Comparison of ENCODE assay signal across 11 mouse cellular contexts in genomic region chr5:97110133-97110532, GRCm38 (mm10). TPM values are rescaled to one million over a fixed set of nuclear protein-coding genes. Genes with fewer than 3 reads are reported as not detected.
A peak's percentile ranks its signal among the peaks of the same experiment; 100 is the strongest.
DNase-seq lines count a peak whose midpoint lies in the region; ATAC-seq and TF ChIP-seq lines count a peak whose summit lies in the region.
"Had no signal": no experiment of that assay in that cellular context is flagged by ENCODE, and none has a peak within 500 bp of the region (broad histone marks: within the 10 kb centered on the region; RNA-seq: fewer than 3 reads in every experiment).

No protein-coding gene starts in this region.

- DNase-seq in liver, adult 2 months (ENCODE audit: extremely low read depth, low read depth, low spot score): peak; percentile 83
- no peak for DNase-seq in liver
- DNase-seq in liver, embryonic 13.5 days: no peak
- no peak for DNase-seq in adrenal gland, adult 18-20 months (ENCODE audit: low spot score in 2 of 2)
- DNase-seq in left cerebral cortex, postnatal 36 days (ENCODE audit: low spot score in 2 of 2): no peak
- DNase-seq in frontal cortex, postnatal 14 days (ENCODE audit: low spot score in 2 of 2): no peak
- DNase-seq: heart, adult 11 months; kidney, adult 11 months; right cerebral cortex, postnatal 14 days had no signal

- intact Hi-C loops in left cerebral cortex, postnatal 36 days (cut with DNase I): no loop called here

- no peaks in the 10 kb centered on the region; the same call in 1 of the 2 replicates for H3K36me3 ChIP-seq in liver, adult 2 months (ENCODE audit: control insufficient read depth, insufficient read depth, low read length)
- H3K36me3 ChIP-seq in forebrain, embryonic 16.5 days (ENCODE audit: control insufficient read depth, insufficient read depth): peaks cover 9% of the 10 kb centered on the region
- no peaks in the 10 kb centered on the region for H3K36me3 ChIP-seq in liver, embryonic 13.5 days
- H3K36me3 ChIP-seq in neural tube, embryonic 14.5 days (ENCODE audit: control insufficient read depth, insufficient read depth, low read length): 0 out of 2 replicates have a peak, but pooled peaks cover 3% of the 10 kb centered on the region

- ATAC-seq in forebrain, embryonic 16.5 days: no peak
- ATAC-seq in liver, embryonic 13.5 days (ENCODE audit: low read depth): no peak
- ATAC-seq in neural tube, embryonic 14.5 days (ENCODE audit: low read depth): no peak

- peaks cover 3% of the 10 kb centered on the region; the same call in 1 of the 2 replicates for H3K4me1 ChIP-seq in liver, adult 2 months (ENCODE audit: control insufficient read depth, insufficient read depth, low read length)
- peaks cover 25% of the 10 kb centered on the region for H3K4me1 ChIP-seq in forebrain, embryonic 16.5 days (replicated peaks; ENCODE audit: control insufficient read depth, insufficient read depth, low read length)
- peaks cover 22% of the 10 kb centered on the region for H3K4me1 ChIP-seq in liver, embryonic 13.5 days (replicated peaks)
- peaks cover 17% of the 10 kb centered on the region for H3K4me1 ChIP-seq in neural tube, embryonic 14.5 days (ENCODE audit: control insufficient read depth, insufficient read depth, low read length)

- H3K79me2 ChIP-seq in liver, adult 2 months (ENCODE audit: control insufficient read depth, insufficient read depth, low read length): no peaks in the 10 kb centered on the region

- no peak overlapping the region for H3K9ac ChIP-seq in liver, adult 2 months (ENCODE audit: low read depth, low read length)
- peak overlapping the region; percentile 87 for H3K9ac ChIP-seq in forebrain, embryonic 16.5 days (replicated peaks; ENCODE audit: low read depth, low read length)
- no peak overlapping the region for H3K9ac ChIP-seq in liver, embryonic 13.5 days
- peak overlapping the region; percentile 75; the same call in 1 of the 2 replicates for H3K9ac ChIP-seq in neural tube, embryonic 14.5 days (replicated peaks; ENCODE audit: low read depth, low read length)

- WGBS in liver, adult 2 months: 20% methylated on average over 2 of the region's 2 CpGs
- whole genome bisulfite sequencing in forebrain, embryonic 16.5 days: 21% methylated on average over 2 of the region's 2 CpGs
- 49% methylated on average over 2 of the region's 2 CpGs for WGBS in liver, embryonic 13.5 days (ENCODE audit: insufficient replicate concordance)
- WGBS in neural tube, embryonic 14.5 days: 16% methylated on average over 2 of the region's 2 CpGs

- no peaks in the 10 kb centered on the region for H3K9me3 ChIP-seq in forebrain, embryonic 16.5 days (ENCODE audit: control insufficient read depth, low read length)
- H3K9me3 ChIP-seq in liver, embryonic 13.5 days (replicated peaks): no peaks in the 10 kb centered on the region
- H3K9me3 ChIP-seq in neural tube, embryonic 14.5 days (ENCODE audit: control insufficient read depth, low read length): no peaks in the 10 kb centered on the region

- H3K4me2 ChIP-seq in forebrain, embryonic 16.5 days (ENCODE audit: low read length): peak overlapping the region; percentile 64
- peak overlapping the region; percentile 98 for H3K4me2 ChIP-seq in liver, embryonic 13.5 days
- peak overlapping the region; percentile 71 for H3K4me2 ChIP-seq in neural tube, embryonic 14.5 days (ENCODE audit: low read depth, low read length)

- TF ChIP-seq POLR2A in liver, adult 2 months (IDR thresholded peaks at IDR 0.05; ENCODE audit: extremely low read depth, insufficient read depth, low read length): no peak

- no peaks in the 10 kb centered on the region for H3K27me3 ChIP-seq in liver, adult 2 months (ENCODE audit: control insufficient read depth, insufficient read depth, low read length)
- no peaks in the 10 kb centered on the region for H3K27me3 ChIP-seq in forebrain, embryonic 16.5 days (replicated peaks; ENCODE audit: control insufficient read depth, insufficient read depth, low read length)
- H3K27me3 ChIP-seq in liver, embryonic 13.5 days: peaks cover 24% of the 10 kb centered on the region
- no peaks in the 10 kb centered on the region for H3K27me3 ChIP-seq in neural tube, embryonic 14.5 days (ENCODE audit: control insufficient read depth, insufficient read depth, low read length)

- no peak for TF ChIP-seq CTCF in liver, adult 2 months (IDR thresholded peaks at IDR 0.05; ENCODE audit: low read depth, low read length)

- H3K4me3 ChIP-seq in liver, adult 2 months (ENCODE audit: insufficient read depth, low read depth, low read length): no peak overlapping the region
- peak overlapping the region; percentile 81 for H3K4me3 ChIP-seq in forebrain, embryonic 16.5 days (replicated peaks; ENCODE audit: low read length)
- H3K4me3 ChIP-seq in liver, embryonic 13.5 days (replicated peaks): peak overlapping the region; percentile 73; the same call in 1 of the 2 replicates
- peak overlapping the region; percentile 60 for H3K4me3 ChIP-seq in neural tube, embryonic 14.5 days (ENCODE audit: low read depth, low read length)

- H3K27ac ChIP-seq in liver, adult 2 months (replicated peaks; ENCODE audit: insufficient read depth, low read depth, low read length): no peak overlapping the region
- H3K27ac ChIP-seq in forebrain, embryonic 16.5 days (ENCODE audit: low read length): no peak overlapping the region
- H3K27ac ChIP-seq in liver, embryonic 13.5 days: no peak overlapping the region
- no peak overlapping the region for H3K27ac ChIP-seq in neural tube, embryonic 14.5 days (ENCODE audit: low read depth, low read length)

RNA-seq across cellular contexts. Expression of gene Paqr3, which starts 1.3 kb away (rescaled TPM):
- 7.9 and 8.1 TPM in 2 replicates for total RNA-seq in liver, adult 2 months (2014; rRNA removed)
- polyA plus RNA-seq in liver, adult 2 months (2012; rRNA removed): 7.9 and 10.5 TPM in 2 replicates
- polyA plus RNA-seq in forebrain, embryonic 16.5 days (2015; fragmentation: Nextera tagmentation; extraction: Ambion mirVana): 20.4 and 23.3 TPM in 2 replicates
- 0.75 and 1.2 TPM in 2 replicates for polyA plus RNA-seq in liver, embryonic 13.5 days (2015; fragmentation: Nextera tagmentation; extraction: Ambion mirVana)
- 22.3 and 25.3 TPM in 2 replicates for polyA plus RNA-seq in neural tube, embryonic 14.5 days (2014; fragmentation: Nextera tagmentation; extraction: Ambion mirVana)
- 1 to 10 TPM; 2.9 to 4.9 TPM for total RNA-seq in adrenal gland, adult 18-20 months (2021)
- 10 to 100 TPM; 25.1 to 29.6 TPM for total RNA-seq in left cerebral cortex, postnatal 36 days (2021)

Comparison
In these comparisons a context has a peak if more than half of its experiments do, and no peak if none do; other contexts are left out.
1. H3K9ac ChIP-seq: peak in forebrain, embryonic 16.5 days (single experiment) and neural tube, embryonic 14.5 days (single experiment); none in liver, adult 2 months (single experiment) and liver, embryonic 13.5 days (single experiment).
2. Peak in every context shown above with its lines, with median percentiles within 50 percentile points of each other: H3K4me2 ChIP-seq.